Mouse (Mus musculus) brain, embryonic 14.5 days (tissue): Measurements from ENCODE around the gene Hoxa13.

Source experiments
- CTCF ChIP-seq: fragments of 200-500 bp; IDR thresholded peaks from 2 replicates; pipeline ENCODE4 v1.5.1; 2012; ENCODE audit warnings: inconsistent platforms, mild to moderate bottlenecking, moderate library complexity, borderline replicate concordance; ENCODE audit not compliant: insufficient read depth, insufficient read length; ENCODE audit errors: extremely low read depth
- POLR2A ChIP-seq: fragments of 200-500 bp; IDR thresholded peaks from 2 replicates; pipeline ENCODE4 v1.6.1; 2012; ENCODE audit warnings: mild to moderate bottlenecking, inconsistent platforms, borderline replicate concordance; ENCODE audit not compliant: poor library complexity, insufficient read depth, insufficient read length, severe bottlenecking; ENCODE audit errors: extremely low read depth

DNA sequence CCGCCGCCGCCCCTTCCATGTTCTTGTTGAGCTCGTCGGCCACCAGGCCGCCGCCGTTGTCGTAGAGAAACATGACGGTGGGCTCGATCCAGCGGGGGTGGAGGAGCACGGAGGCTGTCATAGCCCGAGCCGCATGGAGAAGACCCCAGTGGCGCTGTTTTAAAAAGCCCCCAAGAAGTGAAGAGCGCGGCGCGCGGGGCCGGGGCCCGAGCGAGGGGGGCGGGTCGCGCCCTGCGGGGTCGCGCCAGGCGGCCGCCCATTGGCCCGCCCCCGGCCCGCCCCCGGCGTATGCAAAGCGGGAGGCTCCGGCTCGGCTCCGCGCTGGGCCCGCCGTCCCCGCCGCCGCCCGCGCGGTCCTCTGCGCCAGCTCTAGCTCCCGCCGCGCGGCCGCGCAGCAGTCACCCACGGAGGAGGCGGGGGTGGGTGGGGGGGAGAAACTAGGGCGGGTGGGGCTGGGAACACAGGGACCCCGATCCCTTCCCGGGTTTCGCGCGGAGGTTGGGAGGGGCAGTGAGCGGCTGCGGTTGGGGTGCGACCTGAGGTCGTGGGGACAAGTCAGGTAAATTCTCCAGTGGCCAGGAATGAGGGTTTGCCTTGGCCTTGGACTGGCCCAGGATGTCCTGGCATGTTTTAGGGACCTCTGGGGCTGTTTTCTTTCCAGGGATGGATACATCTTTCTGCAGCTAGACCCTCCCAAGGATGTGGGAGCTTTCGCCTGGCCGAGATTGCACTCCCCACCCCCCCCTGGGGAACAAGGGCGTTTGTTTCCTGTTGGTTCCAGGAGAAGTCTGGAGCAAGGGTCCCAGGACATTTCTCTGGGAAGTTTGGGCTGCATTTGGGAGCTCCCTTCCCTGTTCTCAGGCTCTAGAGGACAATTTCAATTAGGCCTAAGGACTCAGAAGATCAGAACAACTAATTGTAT is at the start of gene Hoxa13:
- TF ChIP-seq CTCF (no peak), POLR2A (no peak)
